Mouse (Mus musculus): ENCODE measurements around the gene Rps25. TPM values are rescaled to one million over a fixed set of nuclear protein-coding genes. Genes with fewer than 3 reads are reported as not detected.

Gene Rps25
- polyA plus RNA-seq, 1 experiment = 1,955 TPM

GRCm38 (mm10) chr9:44379862-44380261, 27.1 kb upstream of the Rps25 start:
- peak overlapping the region; percentile 97 for H3K4me2 ChIP-seq (ENCODE audit: low read depth)
- no peaks in the 10 kb centered on the region for H3K27me3 ChIP-seq (ENCODE audit: control insufficient read depth, insufficient read depth, insufficient read length)
- H3K36me3 ChIP-seq (ENCODE audit: control insufficient read depth, insufficient read depth) = peaks cover 9% of the 10 kb centered on the region
- TF ChIP-seq MYOD1 (IDR thresholded peaks at IDR 0.05; ENCODE audit: control insufficient read depth in 1 of 3, insufficient read length in 2 of 3, low read depth in 2 of 3) = no peak
- no peak for TF ChIP-seq MYOG (IDR thresholded peaks at IDR 0.05; ENCODE audit: control insufficient read depth in 1 of 3, insufficient read depth in 1 of 3, insufficient read length in 2 of 3, low read depth in 2 of 3)
- no peak for TF ChIP-seq POLR2A (IDR thresholded peaks at IDR 0.05; ENCODE audit: insufficient read length, low read depth)
- no peak for TF ChIP-seq E2F4 (IDR thresholded peaks at IDR 0.05; ENCODE audit: insufficient read depth)
- peak overlapping the region; percentile 65 for H3ac ChIP-seq (ENCODE audit: control insufficient read depth, insufficient read length)
- peaks cover 20% of the 10 kb centered on the region for H3K79me2 ChIP-seq (ENCODE audit: control insufficient read depth, insufficient read depth)
- peak overlapping the region; percentile 88 for H3K4me3 ChIP-seq

- peaks cover 32% of the 10 kb centered on the region for H3K36me3 ChIP-seq (ENCODE audit: control insufficient read depth, insufficient read depth)
- TF ChIP-seq MYOG (IDR thresholded peaks at IDR 0.05; ENCODE audit: control insufficient read depth in 1 of 3, insufficient read depth in 1 of 3, insufficient read length in 2 of 3, low read depth in 2 of 3) = no peak
- H3K27me3 ChIP-seq (ENCODE audit: control insufficient read depth, insufficient read depth, insufficient read length) = no peaks in the 10 kb centered on the region
- H3K4me2 ChIP-seq (ENCODE audit: low read depth) = no peak overlapping the region
- no peak overlapping the region for H3K4me3 ChIP-seq
- peaks cover 20% of the 10 kb centered on the region for H3K79me2 ChIP-seq (ENCODE audit: control insufficient read depth, insufficient read depth)
- no peak overlapping the region for H3ac ChIP-seq (ENCODE audit: control insufficient read depth, insufficient read length)
These were observed 22.3 kb upstream of the Rps25 start for GRCm38 (mm10) chr9:44384596-44384995.

GRCm38 (mm10) chr9:44387221-44387620, 19.7 kb upstream of the Rps25 start:
- Histone ChIP-seq H3K27me3 (ENCODE audit: control insufficient read depth, insufficient read depth, insufficient read length) (no peaks in the 10 kb centered on the region), H3K4me3 (no peak overlapping the region), H3ac (ENCODE audit: control insufficient read depth, insufficient read length) (no peak overlapping the region), H3K79me2 (ENCODE audit: control insufficient read depth, insufficient read depth) (no peaks in the 10 kb centered on the region), H3K4me2 (ENCODE audit: low read depth) (no peak overlapping the region), H3K36me3 (ENCODE audit: control insufficient read depth, insufficient read depth) (peaks cover 38% of the 10 kb centered on the region)
- TF ChIP-seq MYOG (IDR thresholded peaks at IDR 0.05; ENCODE audit: control insufficient read depth in 1 of 3, insufficient read depth in 1 of 3, insufficient read length in 2 of 3, low read depth in 2 of 3) (no peak), SRF (IDR thresholded peaks at IDR 0.05; ENCODE audit: control insufficient read depth, insufficient read length, low read depth) (no peak), TCF12 (IDR thresholded peaks at IDR 0.05; ENCODE audit: insufficient read depth, poor library complexity, severe bottlenecking) (no peak), E2F4 (IDR thresholded peaks at IDR 0.05; ENCODE audit: insufficient read depth) (no peak), MAX (IDR thresholded peaks at IDR 0.05; ENCODE audit: low read depth) (no peak), CEBPB (IDR thresholded peaks at IDR 0.05; ENCODE audit: insufficient read depth, poor library complexity, severe bottlenecking) (no peak), POLR2AphosphoS2 (IDR thresholded peaks at IDR 0.05; ENCODE audit: insufficient read length, low read depth) (no peak), POLR2A (IDR thresholded peaks at IDR 0.05; ENCODE audit: insufficient read length, low read depth) (no peak), TCF3 (IDR thresholded peaks at IDR 0.05; ENCODE audit: insufficient read length, low read depth) (no peak), REST (IDR thresholded peaks at IDR 0.05; ENCODE audit: insufficient read depth, insufficient read length) (no peak), MYOD1 (IDR thresholded peaks at IDR 0.05; ENCODE audit: control insufficient read depth in 1 of 3, insufficient read length in 2 of 3, low read depth in 2 of 3) (no peak), USF1 (IDR thresholded peaks at IDR 0.05; ENCODE audit: low read depth) (no peak)

GRCm38 (mm10) chr9:44389273-44389672, 17.7 kb upstream of the Rps25 start:
- Histone ChIP-seq H3ac (ENCODE audit: control insufficient read depth, insufficient read length) (no peak overlapping the region), H3K4me3 (no peak overlapping the region), H3K27me3 (ENCODE audit: control insufficient read depth, insufficient read depth, insufficient read length) (no peaks in the 10 kb centered on the region), H3K36me3 (ENCODE audit: control insufficient read depth, insufficient read depth) (peaks cover 29% of the 10 kb centered on the region), H3K4me2 (ENCODE audit: low read depth) (no peak overlapping the region), H3K79me2 (ENCODE audit: control insufficient read depth, insufficient read depth) (no peaks in the 10 kb centered on the region)
- no peak for TF ChIP-seq REST (IDR thresholded peaks at IDR 0.05; ENCODE audit: insufficient read depth, insufficient read length)
- TF ChIP-seq TCF12 (IDR thresholded peaks at IDR 0.05; ENCODE audit: insufficient read depth, poor library complexity, severe bottlenecking) = no peak
- no peak for TF ChIP-seq USF1 (IDR thresholded peaks at IDR 0.05; ENCODE audit: low read depth)
- no peak for TF ChIP-seq TCF3 (IDR thresholded peaks at IDR 0.05; ENCODE audit: insufficient read length, low read depth)
- TF ChIP-seq E2F4 (IDR thresholded peaks at IDR 0.05; ENCODE audit: insufficient read depth) = no peak
- no peak for TF ChIP-seq MYOG (IDR thresholded peaks at IDR 0.05; ENCODE audit: control insufficient read depth in 1 of 3, insufficient read depth in 1 of 3, insufficient read length in 2 of 3, low read depth in 2 of 3)
- TF ChIP-seq POLR2AphosphoS2 (IDR thresholded peaks at IDR 0.05; ENCODE audit: insufficient read length, low read depth) = no peak
- TF ChIP-seq SRF (IDR thresholded peaks at IDR 0.05; ENCODE audit: control insufficient read depth, insufficient read length, low read depth) = no peak
- no peak for TF ChIP-seq MYOD1 (IDR thresholded peaks at IDR 0.05; ENCODE audit: control insufficient read depth in 1 of 3, insufficient read length in 2 of 3, low read depth in 2 of 3)
- TF ChIP-seq POLR2A (IDR thresholded peaks at IDR 0.05; ENCODE audit: insufficient read length, low read depth) = no peak
- no peak for TF ChIP-seq MAX (IDR thresholded peaks at IDR 0.05; ENCODE audit: low read depth)
- TF ChIP-seq CEBPB (IDR thresholded peaks at IDR 0.05; ENCODE audit: insufficient read depth, poor library complexity, severe bottlenecking) = no peak

GRCm38 (mm10) chr9:44391466-44391865, 15.5 kb upstream of the Rps25 start:
- Histone ChIP-seq H3K36me3 (ENCODE audit: control insufficient read depth, insufficient read depth) (peaks cover 25% of the 10 kb centered on the region), H3K79me2 (ENCODE audit: control insufficient read depth, insufficient read depth) (no peaks in the 10 kb centered on the region), H3ac (ENCODE audit: control insufficient read depth, insufficient read length) (no peak overlapping the region), H3K4me3 (no peak overlapping the region), H3K4me2 (ENCODE audit: low read depth) (no peak overlapping the region), H3K27me3 (ENCODE audit: control insufficient read depth, insufficient read depth, insufficient read length) (no peaks in the 10 kb centered on the region)
- TF ChIP-seq MAX (IDR thresholded peaks at IDR 0.05; ENCODE audit: low read depth) = no peak
